Mouse (Mus musculus) liver, adult (tissue): ENCODE measurements around the gene Gpsm3.
A peak's percentile ranks its signal among the peaks of the same experiment; 100 is the strongest.

Experiments used
- GATA4 ChIP-seq: IDR thresholded peaks from 2 replicates; pipeline ENCODE4 v1.6.1; 2014; ENCODE audit warnings: mild to moderate bottlenecking, low read length; ENCODE audit not compliant: insufficient replicate concordance

Gene Gpsm3

GRCm38 (mm10) chr17:34569919-34570318, 19.7 kb upstream of the Gpsm3 start:
- TF ChIP-seq GATA4 = no peak

GRCm38 (mm10) chr17:34571875-34572274, 17.7 kb upstream of the Gpsm3 start:
- TF ChIP-seq GATA4 = no peak

GRCm38 (mm10) chr17:34572361-34572760, 17.2 kb upstream of the Gpsm3 start:
- TF ChIP-seq GATA4 = no peak

GRCm38 (mm10) chr17:34576577-34576976, 13.0 kb upstream of the Gpsm3 start:
- no peak for TF ChIP-seq GATA4

- no peak for TF ChIP-seq GATA4
These were observed 11.5 kb upstream of the Gpsm3 start for GRCm38 (mm10) chr17:34578070-34578469.

GRCm38 (mm10) chr17:34582528-34582927, 7.1 kb upstream of the Gpsm3 start:
- no peak for TF ChIP-seq GATA4

- no peak for TF ChIP-seq GATA4
These were observed 6.2 kb upstream of the Gpsm3 start for GRCm38 (mm10) chr17:34583397-34583796.

- TF ChIP-seq GATA4 = no peak
These were observed 5.8 kb upstream of the Gpsm3 start for GRCm38 (mm10) chr17:34583819-34584218.

- no peak for TF ChIP-seq GATA4
These were observed 4.5 kb upstream of the Gpsm3 start for GRCm38 (mm10) chr17:34585121-34585520.

- no peak for TF ChIP-seq GATA4
These were observed 3.5 kb upstream of the Gpsm3 start for GRCm38 (mm10) chr17:34585877-34586771.

GRCm38 (mm10) chr17:34586796-34587422, 2.7 kb upstream of the Gpsm3 start:
- TF ChIP-seq GATA4 = no peak

GRCm38 (mm10) chr17:34587423-34587811, 2.2 kb upstream of the Gpsm3 start:
- TF ChIP-seq GATA4 = peak; percentile 20; the same call in 1 of the 2 replicates

GRCm38 (mm10) chr17:34587814-34588213, 1.8 kb upstream of the Gpsm3 start:
- TF ChIP-seq GATA4 = no peak; the same call in 1 of the 2 replicates

- no peak for TF ChIP-seq GATA4
These were observed 839 bp upstream of the Gpsm3 start for GRCm38 (mm10) chr17:34588767-34589166.

GRCm38 (mm10) chr17:34589206-34589605, 400 bp upstream of the Gpsm3 start:
- no peak for TF ChIP-seq GATA4

GRCm38 (mm10) chr17:34590154-34590987, 765 bp downstream of the Gpsm3 start:
- no peak for TF ChIP-seq GATA4
